18 mouse cellular contexts compared by ENCODE assay signal in genomic region chr6:17409703-17410408, GRCm38 (mm10). TPM values are rescaled to one million over a fixed set of nuclear protein-coding genes. Genes with fewer than 3 reads are reported as not detected.
A peak's percentile ranks its signal among the peaks of the same experiment; 100 is the strongest.
DNase-seq lines count a peak whose midpoint lies in the region; ATAC-seq and TF ChIP-seq lines count a peak whose summit lies in the region.
"Had no signal": no experiment of that assay in that cellular context is flagged by ENCODE, and none has a peak within 500 bp of the region (broad histone marks: within the 10 kb centered on the region; RNA-seq: fewer than 3 reads in every experiment).

No protein-coding gene starts in this region.

- no peaks in the 10 kb centered on the region for H3K4me1 ChIP-seq in lung, embryonic 14.5 days (ENCODE audit: insufficient read depth)
- 0 out of 2 replicates have a peak, but pooled peaks cover 4% of the 10 kb centered on the region for H3K4me1 ChIP-seq in liver, embryonic 15.5 days (replicated peaks)
- H3K4me1 ChIP-seq: forebrain, embryonic 13.5 days; hindbrain, embryonic 13.5 days; limb, embryonic 13.5 days had no signal

- no peak for TF ChIP-seq POLR2A in myocyte (IDR thresholded peaks at IDR 0.05; ENCODE audit: insufficient read length, low read depth)

- no peaks in the 10 kb centered on the region for H3K9me3 ChIP-seq in lung, embryonic 14.5 days (ENCODE audit: low read depth, low read length)
- no peaks in the 10 kb centered on the region for H3K9me3 ChIP-seq in liver, embryonic 15.5 days (replicated peaks)
- H3K9me3 ChIP-seq: forebrain, embryonic 13.5 days; hindbrain, embryonic 13.5 days; limb, embryonic 13.5 days had no signal

- intact Hi-C loops in left cerebral cortex, postnatal 10 days (cut with DNase I): no loop called here

- ATAC-seq in lung, embryonic 14.5 days (ENCODE audit: insufficient read depth): no peak
- peak; percentile 49 for ATAC-seq in liver, embryonic 15.5 days (ENCODE audit: insufficient read depth)
- ATAC-seq: CD4-positive, CD25-positive, alpha-beta regulatory T cell, adult 4 months; forebrain, embryonic 13.5 days; intestine, embryonic 16.5 days; Patski had no signal

- H3K27ac ChIP-seq in lung, embryonic 14.5 days (ENCODE audit: low read depth): no peak overlapping the region
- H3K27ac ChIP-seq in liver, embryonic 15.5 days (replicated peaks): no peak overlapping the region
- H3K27ac ChIP-seq: forebrain, embryonic 13.5 days; heart, adult 2 months; hindbrain, embryonic 13.5 days; kidney, postnatal 0 days; limb, embryonic 13.5 days had no signal

- H3K4me2 ChIP-seq in lung, embryonic 14.5 days: no peak overlapping the region
- H3K4me2 ChIP-seq in liver, embryonic 15.5 days: peak overlapping the region; percentile 5; the same call in 1 of the 2 replicates
- no peak overlapping the region for H3K4me2 ChIP-seq in myocyte (ENCODE audit: low read depth)
- H3K4me2 ChIP-seq: forebrain, embryonic 13.5 days; hindbrain, embryonic 13.5 days; limb, embryonic 13.5 days had no signal

- H3K4me3 ChIP-seq in lung, embryonic 14.5 days (ENCODE audit: low read depth, low read length): no peak overlapping the region
- H3K4me3 ChIP-seq in liver, embryonic 15.5 days (replicated peaks): no peak overlapping the region
- no peak overlapping the region for H3K4me3 ChIP-seq in myocyte
- H3K4me3 ChIP-seq: forebrain, embryonic 13.5 days; heart, adult 2 months; hindbrain, embryonic 13.5 days; limb, embryonic 13.5 days had no signal

- TF ChIP-seq CTCF in lung, embryonic 14.5 days (IDR thresholded peaks at IDR 0.05; ENCODE audit: low read depth): no peak

- no peaks in the 10 kb centered on the region for H3K79me2 ChIP-seq in myocyte (ENCODE audit: control insufficient read depth, insufficient read depth)

- H3K27me3 ChIP-seq in lung, embryonic 14.5 days (ENCODE audit: insufficient read depth, low read length): no peaks in the 10 kb centered on the region
- no peaks in the 10 kb centered on the region for H3K27me3 ChIP-seq in liver, embryonic 15.5 days
- H3K27me3 ChIP-seq in myocyte (ENCODE audit: control insufficient read depth, insufficient read depth, insufficient read length): no peaks in the 10 kb centered on the region
- H3K27me3 ChIP-seq: forebrain, embryonic 13.5 days; hindbrain, embryonic 13.5 days; limb, embryonic 13.5 days; Patski had no signal

- DNase-seq in lung, embryonic 14.5 days: peak; percentile 8
- no peak for DNase-seq in lung, postnatal 10 days
- peak; percentile 59 for DNase-seq in NIH3T3 (ENCODE audit: low read depth)
- no peak for DNase-seq in left cerebral cortex, postnatal 10 days (ENCODE audit: extremely low spot score in 1 of 2, low spot score in 2 of 2)
- no peak for DNase-seq in urinary bladder, postnatal 36 days (ENCODE audit: low spot score in 2 of 2)
- DNase-seq in kidney, postnatal 14 days: no peak
- DNase-seq: cerebellum, adult 2 months; heart, adult 2 months; right cerebral cortex, postnatal 14 days had no signal

- 68% methylated on average over 9 of the region's 9 CpGs for WGBS in lung, embryonic 14.5 days
- WGBS in liver, embryonic 15.5 days (ENCODE audit: insufficient replicate concordance): 21% methylated on average over 9 of the region's 9 CpGs

- no peaks in the 10 kb centered on the region for H3K36me3 ChIP-seq in lung, embryonic 14.5 days (ENCODE audit: insufficient read depth)
- no peaks in the 10 kb centered on the region for H3K36me3 ChIP-seq in liver, embryonic 15.5 days (replicated peaks)
- no peaks in the 10 kb centered on the region for H3K36me3 ChIP-seq in myocyte (ENCODE audit: control insufficient read depth, insufficient read depth)
- H3K36me3 ChIP-seq: hindbrain, embryonic 13.5 days; limb, embryonic 13.5 days had no signal

- no peak overlapping the region for H3K9ac ChIP-seq in lung, embryonic 14.5 days
- H3K9ac ChIP-seq in liver, embryonic 15.5 days: no peak overlapping the region
- H3K9ac ChIP-seq: forebrain, embryonic 13.5 days; hindbrain, embryonic 13.5 days; limb, embryonic 13.5 days had no signal

- H3ac ChIP-seq in myocyte (ENCODE audit: control insufficient read depth, insufficient read length): no peak overlapping the region

TF ChIP-seq in myocyte, 11 proteins besides CTCF, POLR2A, EP300 and RAD21:
- no peak for TF ChIP-seq MAX (IDR thresholded peaks at IDR 0.05; ENCODE audit: low read depth)
- TF ChIP-seq CEBPB (IDR thresholded peaks at IDR 0.05; ENCODE audit: insufficient read depth, poor library complexity, severe bottlenecking): 0 out of 2 replicates have a peak, but pooled peaks have one; percentile 37

RNA-seq across cellular contexts. Expression of gene Met, which starts 53.7 kb away (rescaled TPM):
- 10.7 and 12.5 TPM in 2 replicates for polyA plus RNA-seq in lung, embryonic 14.5 days (2014; fragmentation: Nextera tagmentation; extraction: Ambion mirVana)
- polyA plus RNA-seq in liver, embryonic 15.5 days (2015; fragmentation: Nextera tagmentation; extraction: Ambion mirVana): 5.4 and 5.8 TPM in 2 replicates
- polyA plus RNA-seq in myocyte (2012; fragmentation: generic; extraction: Trizol): 4.5 TPM
- total RNA-seq in left cerebral cortex, postnatal 10 days (2021): 10 to 100 TPM; 61.3 to 69.8 TPM

Comparison
In these comparisons a context has a peak if more than half of its experiments do, and no peak if none do; other contexts are left out.
1. DNase-seq: peak in lung, embryonic 14.5 days (single experiment) and NIH3T3 (single experiment); none in lung, postnatal 10 days (single experiment), left cerebral cortex, postnatal 10 days (0 of 2), urinary bladder, postnatal 36 days (0 of 2) and kidney, postnatal 14 days (single experiment).